ENCODE assay signal across 11 mouse cellular contexts in genomic region chr1:186408986-186409441, GRCm38 (mm10).
DNase-seq lines count a peak whose midpoint lies in the region; ATAC-seq lines count a peak whose summit lies in the region.
"Had no signal": no experiment of that assay in that cellular context is flagged by ENCODE, and none has a peak within 500 bp of the region (broad histone marks: within the 10 kb centered on the region; RNA-seq: fewer than 3 reads in every experiment).

No protein-coding gene starts in this region.

- no peak for DNase-seq in heart, embryonic 10.5 days (ENCODE audit: low spot score)
- no peak for DNase-seq in heart, postnatal 36 days
- DNase-seq in embryonic facial prominence, embryonic 10.5 days (ENCODE audit: low spot score), result no peak
- DNase-seq in midbrain, embryonic 10.5 days (ENCODE audit: low spot score), result peak; percentile 38
- no peak for DNase-seq in gastrocnemius, postnatal 10 days
- DNase-seq: B cell, adult 2 months; thymus, adult 2 months had no signal

- H3K27me3 ChIP-seq in heart, embryonic 10.5 days (ENCODE audit: insufficient read depth, poor library complexity, severe bottlenecking), result no peaks in the 10 kb centered on the region
- H3K27me3 ChIP-seq in embryonic facial prominence, embryonic 10.5 days (replicated peaks; ENCODE audit: low read depth, poor library complexity, severe bottlenecking), result no peaks in the 10 kb centered on the region
- H3K27me3 ChIP-seq in heart, embryonic 13.5 days (replicated peaks), result no peaks in the 10 kb centered on the region
- no peaks in the 10 kb centered on the region for H3K27me3 ChIP-seq in midbrain, embryonic 10.5 days (ENCODE audit: low read depth, poor library complexity, severe bottlenecking)

- H3K4me1 ChIP-seq in heart, embryonic 10.5 days, result peaks cover 30% of the 10 kb centered on the region
- peaks cover 34% of the 10 kb centered on the region for H3K4me1 ChIP-seq in embryonic facial prominence, embryonic 10.5 days
- H3K4me1 ChIP-seq in heart, embryonic 13.5 days, result peaks cover 42% of the 10 kb centered on the region
- H3K4me1 ChIP-seq in midbrain, embryonic 10.5 days, result peaks cover 19% of the 10 kb centered on the region

- 41% methylated on average over 10 of the region's 10 CpGs for WGBS in heart, embryonic 10.5 days
- 42% methylated on average over 10 of the region's 10 CpGs for WGBS in embryonic facial prominence, embryonic 10.5 days
- WGBS in heart, embryonic 13.5 days, result 34% methylated on average over 10 of the region's 10 CpGs
- 34% methylated on average over 10 of the region's 10 CpGs for WGBS in midbrain, embryonic 10.5 days

- peak overlapping the region; percentile 25 for H3K4me3 ChIP-seq in heart, embryonic 10.5 days
- H3K4me3 ChIP-seq in embryonic facial prominence, embryonic 10.5 days, result no peak overlapping the region
- H3K4me3 ChIP-seq in heart, embryonic 13.5 days, result peak overlapping the region; percentile 21
- peak overlapping the region; percentile 21 for H3K4me3 ChIP-seq in midbrain, embryonic 10.5 days

- H3K9me3 ChIP-seq in heart, embryonic 10.5 days, result no peaks in the 10 kb centered on the region
- H3K9me3 ChIP-seq in embryonic facial prominence, embryonic 10.5 days, result no peaks in the 10 kb centered on the region
- 0 out of 2 replicates have a peak, but pooled peaks cover under 1% of the 10 kb centered on the region for H3K9me3 ChIP-seq in heart, embryonic 13.5 days
- no peaks in the 10 kb centered on the region for H3K9me3 ChIP-seq in midbrain, embryonic 10.5 days (replicated peaks)

- H3K9ac ChIP-seq in heart, embryonic 13.5 days, result peak overlapping the region; percentile 66; the same call in 1 of the 2 replicates

- no peak for ATAC-seq in heart, embryonic 13.5 days (ENCODE audit: extremely low read depth, insufficient number of reproducible peaks, low FRiP score, low TSS enrichment)
- ATAC-seq in cerebellum, adult (ENCODE audit: insufficient number of reproducible peaks, low FRiP score, low TSS enrichment), result no peak
- no peak for ATAC-seq in erythroblast, adult 5-6 weeks (replicated peaks; ENCODE audit: low FRiP score, poor library complexity, severe bottlenecking)

- H3K36me3 ChIP-seq in heart, embryonic 10.5 days, result no peaks in the 10 kb centered on the region
- H3K36me3 ChIP-seq in embryonic facial prominence, embryonic 10.5 days (replicated peaks), result no peaks in the 10 kb centered on the region
- no peaks in the 10 kb centered on the region for H3K36me3 ChIP-seq in heart, embryonic 13.5 days
- no peaks in the 10 kb centered on the region for H3K36me3 ChIP-seq in midbrain, embryonic 10.5 days

- 0 out of 2 replicates have a peak overlapping the region, but pooled peaks have one; percentile 25 for H3K27ac ChIP-seq in heart, embryonic 10.5 days
- H3K27ac ChIP-seq in embryonic facial prominence, embryonic 10.5 days (replicated peaks), result peak overlapping the region; percentile 76
- no peak overlapping the region for H3K27ac ChIP-seq in heart, embryonic 13.5 days (replicated peaks)
- peak overlapping the region; percentile 74 for H3K27ac ChIP-seq in midbrain, embryonic 10.5 days (replicated peaks)
- H3K27ac ChIP-seq: macrophage had no signal

- intact Hi-C loops in heart, postnatal 36 days (cut with DNase I), result loop anchor here (5.0 kb wide), 1 partner anchor 147 kb away; no protein-coding TSS in a partner anchor

- H3K4me2 ChIP-seq in heart, embryonic 13.5 days, result peak overlapping the region; percentile 62
